Mouse (Mus musculus) right cerebral cortex, adult 18-20 months (tissue): ENCODE measurements around the gene Cldn6.

Experiments used
- DNase-seq: peaks from one replicate; pipeline ENCODE4 v3.0.0; 2022; ENCODE audit warnings: mixed read lengths

Gene Cldn6

GRCm38 (mm10) chr17:23725477-23725876, 46.4 kb downstream of the Cldn6 start:
- no peak for DNase-seq

- peak; percentile 95 for DNase-seq
These were observed 47.1 kb downstream of the Cldn6 start, which contains the start of gene Pkmyt1 for GRCm38 (mm10) chr17:23725999-23726757. Gene Pkmyt1, plus strand, starts transcription at chr17:23726336.

- peak; percentile 67 for DNase-seq
These were observed 47.7 kb downstream of the Cldn6 start for GRCm38 (mm10) chr17:23726758-23727142.

GRCm38 (mm10) chr17:23730441-23730840, 51.4 kb downstream of the Cldn6 start:
- no peak for DNase-seq
